Mouse (Mus musculus) erythroblast, embryonic 14.5 days (primary cell): ENCODE measurements around the gene Myo18b.

Experiments
- GATA1 ChIP-seq: IDR thresholded peaks from 2 replicates; pipeline ENCODE4 v1.6.1; 2012; ENCODE audit warnings: low read length, inconsistent platforms, mixed read lengths
- TAL1 ChIP-seq: IDR thresholded peaks from 3 replicates; pipeline ENCODE4 v1.6.1; 2012; ENCODE audit warnings: low read length, inconsistent platforms, mixed read lengths

DNA sequence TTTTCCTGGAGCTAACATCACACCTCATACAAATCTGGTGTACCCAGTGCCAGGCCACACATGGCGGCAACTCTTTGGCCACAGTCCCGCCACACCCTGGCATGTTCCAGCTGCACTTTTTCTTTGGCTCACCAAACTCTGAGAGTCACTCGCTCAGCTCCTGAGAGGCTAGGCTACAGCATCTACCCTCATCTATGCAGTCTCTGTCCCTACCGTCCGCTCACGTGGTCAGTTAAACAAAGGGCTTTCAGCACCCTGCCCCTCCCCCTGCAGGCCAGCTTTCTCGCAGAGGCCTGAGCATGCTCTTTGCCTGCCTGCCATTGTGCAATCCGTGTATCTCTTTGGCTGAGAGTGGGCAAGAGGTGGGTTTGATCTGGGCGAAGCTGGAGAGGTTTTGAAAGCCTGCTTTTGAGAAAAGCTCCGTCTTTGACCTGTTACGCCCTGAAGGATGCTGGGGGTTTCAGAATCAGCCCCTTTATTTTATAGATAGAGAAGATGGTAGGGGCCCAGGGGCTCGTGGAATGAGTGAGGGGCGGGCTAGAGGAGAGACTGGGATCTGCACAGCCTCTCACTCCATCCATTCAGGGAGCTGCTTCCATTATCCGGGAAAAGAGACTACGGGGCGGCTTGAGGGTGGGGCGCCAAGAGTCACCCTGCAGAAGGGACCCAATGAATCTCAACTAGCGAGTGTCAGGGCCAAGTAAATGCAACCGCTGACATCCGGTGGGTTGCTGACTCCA lies 252.5 kb downstream of the Myo18b start:
- TF ChIP-seq GATA1 (no peak), TAL1 (no peak)
